Mouse (Mus musculus) MEL (cell line): Measurements from ENCODE around the gene Gnas. TPM values are rescaled to one million over a fixed set of nuclear protein-coding genes. Genes with fewer than 3 reads are reported as not detected.

Experiments used
- DNase-seq: peaks from one replicate; pipeline ENCODE4 v3.0.0; 2011; ENCODE audit warnings: low read depth, low spot score
- H3K27ac ChIP-seq: 2 replicates; pipeline ENCODE4 v1.5.1; 2012; ENCODE audit warnings: low read depth, mild to moderate bottlenecking, control low read depth, low read length, moderate library complexity; ENCODE audit not compliant: control insufficient read depth
- H3K27me3 ChIP-seq, 2 experiments: fragments of 150-350 bp in 1 of 2; sonication (generic) in 1 of 2; 2 replicates each; pipeline ENCODE4 v1.6.1; 2012; ENCODE audit warnings: low read length in 2 of 2, mild to moderate bottlenecking in 2 of 2, improper control_type of control experiment in 1 of 2, moderate library complexity in 1 of 2; ENCODE audit not compliant: insufficient read depth in 2 of 2, control insufficient read depth in 1 of 2
- H3K36me3 ChIP-seq, 2 experiments: 2 replicates each; pipeline ENCODE4 v1.6.1; 2012 to 2014; ENCODE audit warnings: low read length in 2 of 2, improper control_type of control experiment in 1 of 2, inconsistent platforms in 1 of 2, mild to moderate bottlenecking in 1 of 2; ENCODE audit not compliant: insufficient read depth in 2 of 2, control insufficient read depth in 1 of 2
- H3K4me1 ChIP-seq, 2 experiments: fragments of 150-350 bp in 1 of 2; sonication (generic) in 1 of 2; 2 replicates each; pipeline ENCODE4 v1.6.1; 2012; ENCODE audit warnings: low read length in 2 of 2, improper control_type of control experiment in 1 of 2, mild to moderate bottlenecking in 1 of 2; ENCODE audit not compliant: insufficient read depth in 2 of 2, control insufficient read depth in 1 of 2
- H3K4me3 ChIP-seq, 2 experiments: fragments of 150-350 bp in 1 of 2; sonication (generic) in 1 of 2; 2 replicates each; pipeline ENCODE4 v1.5.1; 2012; ENCODE audit warnings: low read depth in 2 of 2, low read length in 2 of 2, mild to moderate bottlenecking in 2 of 2, moderate library complexity in 2 of 2, control low read depth in 1 of 2, improper control_type of control experiment in 1 of 2; ENCODE audit not compliant: control insufficient read depth in 1 of 2, insufficient read depth in 1 of 2
- H3K79me2 ChIP-seq: 2 replicates; pipeline ENCODE4 v1.6.1; 2012; ENCODE audit warnings: mild to moderate bottlenecking, low read length, moderate library complexity; ENCODE audit not compliant: control insufficient read depth, poor library complexity, insufficient read depth
- H3K9ac ChIP-seq: 2 replicates; pipeline ENCODE4 v1.6.1; 2012; ENCODE audit warnings: low read depth, mild to moderate bottlenecking, control low read depth, low read length, moderate library complexity; ENCODE audit not compliant: control insufficient read depth, poor library complexity, severe bottlenecking
- H3K9me3 ChIP-seq: fragments of 150-350 bp; sonication (generic); replicated peaks from 2 replicates; pipeline ENCODE4 v1.6.1; 2012; ENCODE audit warnings: mild to moderate bottlenecking, low read length, improper control_type of control experiment, moderate library complexity; ENCODE audit not compliant: insufficient read depth
- CHD1 ChIP-seq: IDR thresholded peaks from 2 replicates; pipeline ENCODE4 v1.6.1; 2012; ENCODE audit warnings: low read depth, mild to moderate bottlenecking, inconsistent platforms, low read length, improper control_type of control experiment
- CHD2 ChIP-seq: IDR thresholded peaks from 2 replicates; pipeline ENCODE4 v1.6.1; 2011; ENCODE audit warnings: low read length, improper control_type of control experiment
- CTCF ChIP-seq, 3 experiments: IDR thresholded peaks in 2 of 3; conservative IDR thresholded peaks in 1 of 3; 2 replicates each; pipeline ENCODE4 v1.5.1; 2011 to 2012; ENCODE audit warnings: low read length in 3 of 3, low read depth in 2 of 3, mild to moderate bottlenecking in 2 of 3, improper control_type of control experiment in 1 of 3, inconsistent platforms in 1 of 3, mixed read lengths in 1 of 3, moderate library complexity in 1 of 3; ENCODE audit not compliant: control insufficient read depth in 1 of 3, insufficient read depth in 1 of 3, poor library complexity in 1 of 3, severe bottlenecking in 1 of 3
- E2F4 ChIP-seq: IDR thresholded peaks from 2 replicates; pipeline ENCODE4 v1.6.1; 2011; ENCODE audit warnings: low read depth, low read length, improper control_type of control experiment, borderline replicate concordance
- GABPA ChIP-seq: IDR thresholded peaks from 2 replicates; pipeline ENCODE4 v1.6.1; 2012; ENCODE audit warnings: low read depth, mild to moderate bottlenecking, inconsistent platforms, low read length, improper control_type of control experiment, moderate library complexity
- JUND ChIP-seq: IDR thresholded peaks from 2 replicates; pipeline ENCODE4 v1.6.1; 2011; ENCODE audit warnings: low read depth, mild to moderate bottlenecking, improper control_type of control experiment, low read length
- KAT2A ChIP-seq: conservative IDR thresholded peaks from 2 replicates; pipeline ENCODE4 v1.6.1; 2012; ENCODE audit warnings: low read depth, low read length, improper control_type of control experiment, inconsistent platforms
- MAFK ChIP-seq: IDR thresholded peaks from 2 replicates; pipeline ENCODE4 v1.6.1; 2011; ENCODE audit warnings: low read depth, mild to moderate bottlenecking, low read length, improper control_type of control experiment, borderline replicate concordance
- MEF2A ChIP-seq: IDR thresholded peaks from 2 replicates; pipeline ENCODE4 v1.6.1; 2014; ENCODE audit warnings: low read depth, mild to moderate bottlenecking, inconsistent platforms, low read length, improper control_type of control experiment; ENCODE audit not compliant: poor library complexity, insufficient replicate concordance, severe bottlenecking; ENCODE audit errors: extremely low read depth
- MYB ChIP-seq: IDR thresholded peaks from 2 replicates; pipeline ENCODE4 v1.6.1; 2011; ENCODE audit warnings: mild to moderate bottlenecking, low read depth, low read length, improper control_type of control experiment
- NELFE ChIP-seq: IDR thresholded peaks from 2 replicates; pipeline ENCODE4 v1.6.1; 2011; ENCODE audit warnings: low read depth, low read length, improper control_type of control experiment
- NRF1 ChIP-seq: IDR thresholded peaks from 2 replicates; pipeline ENCODE4 v1.6.1; 2014; ENCODE audit warnings: low read depth, mild to moderate bottlenecking, inconsistent platforms, low read length, improper control_type of control experiment, moderate library complexity; ENCODE audit not compliant: poor library complexity, insufficient read depth, severe bottlenecking
- POLR2AphosphoS2 ChIP-seq: IDR thresholded peaks from 2 replicates; pipeline ENCODE4 v1.6.1; 2011; ENCODE audit warnings: low read length, improper control_type of control experiment
- POLR2AphosphoS5 ChIP-seq: IDR thresholded peaks from 2 replicates; pipeline ENCODE4 v1.6.1; 2012; ENCODE audit warnings: low read depth, borderline replicate concordance, mild to moderate bottlenecking, inconsistent platforms, low read length, moderate library complexity, mixed read lengths
- RCOR1 ChIP-seq: IDR thresholded peaks from 2 replicates; pipeline ENCODE4 v1.6.1; 2012; ENCODE audit warnings: low read depth, mild to moderate bottlenecking, inconsistent platforms, low read length, improper control_type of control experiment
- SMC3 ChIP-seq: IDR thresholded peaks from 2 replicates; pipeline ENCODE4 v1.6.1; 2011; ENCODE audit warnings: low read depth, low read length, improper control_type of control experiment
- TAL1 ChIP-seq: IDR thresholded peaks from 2 replicates; pipeline ENCODE4 v1.6.1; 2012; ENCODE audit warnings: mild to moderate bottlenecking, inconsistent platforms, low read length, moderate library complexity, mixed read lengths
- USF2 ChIP-seq, 2 experiments: IDR thresholded peaks; 2 replicates each; pipeline ENCODE4 v1.6.1; 2011 to 2012; ENCODE audit warnings: improper control_type of control experiment in 2 of 2, low read length in 2 of 2, borderline replicate concordance in 1 of 2, inconsistent platforms in 1 of 2, low read depth in 1 of 2, mild to moderate bottlenecking in 1 of 2; ENCODE audit not compliant: insufficient read depth in 1 of 2
- ZMIZ1 ChIP-seq: IDR thresholded peaks from 2 replicates; pipeline ENCODE4 v1.6.1; 2012; ENCODE audit warnings: low read depth, mild to moderate bottlenecking, inconsistent platforms, low read length, improper control_type of control experiment, moderate library complexity
- ZNF384 ChIP-seq: IDR thresholded peaks from 2 replicates; pipeline ENCODE4 v1.6.1; 2012; ENCODE audit warnings: low read depth, mild to moderate bottlenecking, inconsistent platforms, low read length, improper control_type of control experiment
- polyA plus RNA-seq, 2 experiments: library from polyadenylated mRNA; stranded (reverse) in 1 of 2; unstranded in 1 of 2; fragments of >175 nt in 1 of 2; fragments of >200 nt in 1 of 2; gene quantifications; 2 replicates each; pipeline versions ENCODE4 v1.2.1 to v1.2.4; 2012; ENCODE audit warnings: low replicate concordance in 2 of 2, low read depth in 1 of 2; ENCODE audit not compliant: insufficient read length in 2 of 2, insufficient read depth in 1 of 2, missing spikeins in 1 of 2
- total RNA-seq: library from RNA; depleted of rRNA; stranded (reverse); fragments of 300-350 nt; gene quantifications from 2 replicates; pipeline ENCODE4 v1.2.3, GENCODE M21; 2012

Gnas gene
- total and polyA plus RNA-seq, 3 experiments, result 273 to 447 (median 383) TPM

GRCm38 (mm10) chr2:174263110-174263815, 20.9 kb upstream of the Gnas start (continued):
- TF ChIP-seq KAT2A, result no peak
- TF ChIP-seq CHD1, result no peak

DNA sequence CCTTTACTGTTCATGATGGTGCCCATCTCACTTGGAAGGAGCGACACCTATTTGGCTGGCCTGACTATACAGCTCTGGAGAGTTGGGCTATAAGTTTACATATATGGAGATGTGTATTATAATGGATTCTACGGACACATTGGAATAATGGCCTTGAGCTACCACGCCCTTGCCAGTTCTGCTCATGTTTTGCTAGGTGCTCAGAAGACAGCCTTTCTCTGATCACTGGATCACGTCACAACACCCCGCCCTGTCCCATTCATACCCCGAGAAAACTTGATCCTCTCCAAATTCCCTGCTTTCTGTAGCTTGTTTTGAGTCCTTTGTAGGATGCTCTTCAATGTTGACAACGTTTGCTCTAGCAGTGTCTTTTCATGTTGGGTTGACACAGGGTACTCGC, 19.9 kb upstream of the Gnas start:
- H3K36me3 ChIP-seq, result no peaks in the 10 kb centered on the region
- TF ChIP-seq CTCF (IDR thresholded peaks at IDR 0.05 in 2 of 3, conservative IDR thresholded peaks at IDR 0.05 in 1 of 3; ENCODE audit: control insufficient read depth in 1 of 3, insufficient read depth in 1 of 3, low read depth in 2 of 3, low read length in 3 of 3, poor library complexity in 1 of 3, severe bottlenecking in 1 of 3) (no peak), NELFE (no peak)
- H3K4me3 ChIP-seq, result no peak overlapping the region
- no peak overlapping the region for H3K9ac ChIP-seq
- H3K9me3 ChIP-seq, result no peaks in the 10 kb centered on the region
- H3K79me2 ChIP-seq, result no peaks in the 10 kb centered on the region
- no peaks in the 10 kb centered on the region for H3K27me3 ChIP-seq
- DNase-seq, result no peak
- no peak overlapping the region for H3K27ac ChIP-seq
- no peaks in the 10 kb centered on the region for H3K4me1 ChIP-seq

DNA sequence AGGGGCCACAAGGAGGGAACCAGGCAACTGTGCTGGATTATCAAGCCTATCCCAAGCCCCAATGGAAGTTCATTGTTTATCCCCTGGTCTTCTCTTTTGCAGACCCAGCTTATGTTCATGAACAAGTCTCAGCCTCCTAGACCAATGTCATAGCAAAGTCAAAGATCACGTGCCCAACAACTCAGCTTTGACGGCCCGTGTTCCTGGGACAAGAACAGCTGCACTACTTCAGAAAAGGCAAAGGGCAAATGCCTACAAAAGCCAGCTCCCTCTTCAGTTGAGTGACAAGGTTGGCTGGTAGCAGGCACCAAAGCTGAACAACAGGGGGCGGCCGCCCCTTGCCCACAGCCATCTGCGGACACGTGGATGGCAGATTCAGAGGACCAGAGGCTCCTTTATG, 13.7 kb upstream of the Gnas start:
- no peaks in the 10 kb centered on the region for H3K36me3 ChIP-seq
- H3K27ac ChIP-seq, result no peak overlapping the region
- TF ChIP-seq SMC3 (no peak), POLR2AphosphoS2 (no peak), CHD1 (no peak), RCOR1 (no peak), E2F4 (no peak), MEF2A (no peak), POLR2AphosphoS5 (no peak), JUND (no peak), USF2 (IDR thresholded peaks at IDR 0.05; ENCODE audit: borderline replicate concordance in 1 of 2, insufficient read depth in 1 of 2, low read depth in 1 of 2, low read length in 2 of 2) (no peak), MAFK (no peak), TAL1 (no peak), NRF1 (no peak), CHD2 (no peak), GABPA (no peak), ZMIZ1 (no peak), ZNF384 (no peak), MYB (no peak)
- H3K79me2 ChIP-seq, result no peaks in the 10 kb centered on the region
- H3K4me1 ChIP-seq, result no peaks in the 10 kb centered on the region
- DNase-seq, result no peak
- no peaks in the 10 kb centered on the region for H3K27me3 ChIP-seq
- no peak overlapping the region for H3K9ac ChIP-seq
- H3K4me3 ChIP-seq, result no peak overlapping the region
- H3K9me3 ChIP-seq, result no peaks in the 10 kb centered on the region
